Mouse (Mus musculus): ENCODE data around the gene Cnnm2. TPM values are rescaled to one million over a fixed set of nuclear protein-coding genes. Genes with fewer than 3 reads are reported as not detected.
"Not testable (repeated sequence)": the region's sequence is repeated elsewhere in the genome, so short reads cannot be mapped to it uniquely, and the experiment has no call there.

Cnnm2 gene
- total RNA-seq, 1 experiment = 43.2 TPM

DNA sequence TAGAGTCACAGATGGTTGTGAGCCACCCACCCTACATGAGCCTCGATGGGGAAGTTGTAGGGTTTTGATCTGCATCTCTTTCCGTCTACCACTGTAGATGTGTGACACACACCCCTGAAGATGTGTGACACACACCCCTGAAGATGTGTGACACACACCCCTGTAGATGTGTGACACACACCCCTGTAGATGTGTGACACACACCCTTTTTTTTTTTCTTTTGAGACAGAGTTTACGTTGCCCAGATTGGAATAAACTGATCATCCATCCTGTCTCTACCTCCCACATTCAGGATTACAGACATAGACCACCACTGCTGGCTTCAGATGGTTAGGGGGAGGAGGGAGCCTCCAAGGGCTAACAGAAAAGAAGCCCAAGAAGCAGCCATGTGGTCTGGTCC is 32.5 kb upstream of the Cnnm2 start:
- Histone ChIP-seq H3K4me1 (ENCODE audit: control insufficient read depth in 2 of 2, insufficient read depth in 2 of 2, low read length in 2 of 2, poor library complexity in 1 of 2) (no peaks in the 10 kb centered on the region), H3K36me3 (ENCODE audit: control insufficient read depth, insufficient read depth, low read length, poor library complexity, severe bottlenecking) (0 out of 2 replicates have a peak, but pooled peaks cover 2% of the 10 kb centered on the region), H3K4me3 (ENCODE audit: insufficient read depth in 1 of 2, low read depth in 1 of 2, low read length in 2 of 2, poor library complexity in 1 of 2, severe bottlenecking in 1 of 2) (no peak overlapping the region), H3K9ac (ENCODE audit: insufficient read depth, low read depth, low read length, poor library complexity, severe bottlenecking) (no peak overlapping the region), H3K9me3 (ENCODE audit: control insufficient read depth, insufficient read depth, low read depth, low read length) (no peaks in the 10 kb centered on the region), H3K27ac (ENCODE audit: insufficient read depth, low read depth, low read length, poor library complexity, severe bottlenecking) (no peak overlapping the region)
- in situ Hi-C loops (cut with MboI; ENCODE audit: low sequenced_read_pairs in 2 of 2, unreplicated experiment in 2 of 2) = no loop called here
- TF ChIP-seq CHD2 (IDR thresholded peaks at IDR 0.05; ENCODE audit: low read depth, low read length) (no peak), HCFC1 (IDR thresholded peaks at IDR 0.05; ENCODE audit: borderline replicate concordance, insufficient read depth, low read length) (no peak), ZNF384 (IDR thresholded peaks at IDR 0.05; ENCODE audit: low read depth, low read length) (no peak), ZC3H11A (IDR thresholded peaks at IDR 0.05; ENCODE audit: borderline replicate concordance, low read depth, low read length) (no peak), MAFK (IDR thresholded peaks at IDR 0.05; ENCODE audit: insufficient read depth, low read depth, low read length) (no peak)
- no peak for DNase-seq (ENCODE audit: low read depth, low spot score)

DNA sequence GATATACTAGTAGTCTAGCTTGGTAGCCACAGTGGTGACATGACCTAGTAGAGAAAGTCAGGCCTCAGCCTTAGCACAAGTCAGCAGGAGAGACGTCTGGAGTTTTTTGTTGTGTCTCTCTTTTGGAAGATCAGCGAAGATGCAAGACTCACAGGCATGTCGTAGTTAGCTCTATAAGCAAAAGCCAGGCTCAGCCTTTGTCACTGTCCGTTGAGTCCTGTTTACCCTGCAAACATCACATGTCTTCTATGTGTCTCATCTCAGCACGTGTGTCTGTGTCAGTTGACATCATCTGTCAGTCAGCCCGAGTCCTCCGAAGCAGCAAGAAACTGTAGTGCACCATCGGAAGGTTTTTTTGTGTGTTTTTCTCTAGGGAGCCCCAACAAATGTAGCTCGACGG is 30.0 kb upstream of the Cnnm2 start:
- H3K27ac ChIP-seq (ENCODE audit: insufficient read depth, low read depth, low read length, poor library complexity, severe bottlenecking) = no peak overlapping the region
- H3K9ac ChIP-seq (ENCODE audit: insufficient read depth, low read depth, low read length, poor library complexity, severe bottlenecking) = no peak overlapping the region
- TF ChIP-seq HCFC1 (IDR thresholded peaks at IDR 0.05; ENCODE audit: borderline replicate concordance, insufficient read depth, low read length) (no peak), ZNF384 (IDR thresholded peaks at IDR 0.05; ENCODE audit: low read depth, low read length) (no peak), MAFK (IDR thresholded peaks at IDR 0.05; ENCODE audit: insufficient read depth, low read depth, low read length) (no peak), CHD2 (IDR thresholded peaks at IDR 0.05; ENCODE audit: low read depth, low read length) (no peak), ZC3H11A (IDR thresholded peaks at IDR 0.05; ENCODE audit: borderline replicate concordance, low read depth, low read length) (no peak)
- DNase-seq (ENCODE audit: low read depth, low spot score) = no peak
- H3K4me3 ChIP-seq (ENCODE audit: insufficient read depth in 1 of 2, low read depth in 1 of 2, low read length in 2 of 2, poor library complexity in 1 of 2, severe bottlenecking in 1 of 2) = no peak overlapping the region
- no peaks in the 10 kb centered on the region for H3K4me1 ChIP-seq (ENCODE audit: control insufficient read depth in 2 of 2, insufficient read depth in 2 of 2, low read length in 2 of 2, poor library complexity in 1 of 2)
- H3K9me3 ChIP-seq (ENCODE audit: control insufficient read depth, insufficient read depth, low read depth, low read length) = no peaks in the 10 kb centered on the region
- in situ Hi-C loops (cut with MboI; ENCODE audit: low sequenced_read_pairs in 2 of 2, unreplicated experiment in 2 of 2) = loop anchor here in 1 of 2 experiments (5.0 kb wide), 1 partner anchor 54 kb away; no protein-coding TSS in a partner anchor
- H3K36me3 ChIP-seq (ENCODE audit: control insufficient read depth, insufficient read depth, low read length, poor library complexity, severe bottlenecking) = 0 out of 2 replicates have a peak, but pooled peaks cover 2% of the 10 kb centered on the region

DNA sequence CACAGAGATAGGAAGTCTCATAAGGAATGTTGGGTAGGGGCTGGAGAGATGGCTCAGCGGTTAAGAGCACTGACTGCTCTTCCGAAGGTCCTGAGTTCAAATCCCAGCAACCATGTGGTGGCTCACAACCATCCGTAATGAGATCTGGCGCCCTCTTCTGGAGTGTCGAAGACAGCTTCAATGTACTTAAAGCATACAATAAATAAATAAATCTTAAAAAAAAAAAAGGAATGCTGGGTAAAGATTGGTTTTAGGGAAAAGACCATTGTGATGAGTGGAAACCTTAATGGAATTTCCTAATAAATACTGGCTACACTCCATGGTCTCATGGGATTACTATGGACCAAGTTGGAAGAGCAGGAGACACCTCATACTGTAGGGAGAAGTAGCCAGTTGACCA is 28.7 kb upstream of the Cnnm2 start:
- in situ Hi-C loops (cut with MboI; ENCODE audit: low sequenced_read_pairs in 2 of 2, unreplicated experiment in 2 of 2) = loop anchor here in 1 of 2 experiments (5.0 kb wide), 1 partner anchor 55 kb away; no protein-coding TSS in a partner anchor
- not testable (repeated sequence) for H3K27ac ChIP-seq (ENCODE audit: insufficient read depth, low read depth, low read length, poor library complexity, severe bottlenecking); H3K4me1 ChIP-seq (ENCODE audit: control insufficient read depth in 2 of 2, insufficient read depth in 2 of 2, low read length in 2 of 2, poor library complexity in 1 of 2); H3K36me3 ChIP-seq (ENCODE audit: control insufficient read depth, insufficient read depth, low read length, poor library complexity, severe bottlenecking); H3K9me3 ChIP-seq (ENCODE audit: control insufficient read depth, insufficient read depth, low read depth, low read length); H3K4me3 ChIP-seq (ENCODE audit: insufficient read depth in 1 of 2, low read depth in 1 of 2, low read length in 2 of 2, poor library complexity in 1 of 2, severe bottlenecking in 1 of 2); DNase-seq (ENCODE audit: low read depth, low spot score); H3K9ac ChIP-seq (ENCODE audit: insufficient read depth, low read depth, low read length, poor library complexity, severe bottlenecking)

DNA sequence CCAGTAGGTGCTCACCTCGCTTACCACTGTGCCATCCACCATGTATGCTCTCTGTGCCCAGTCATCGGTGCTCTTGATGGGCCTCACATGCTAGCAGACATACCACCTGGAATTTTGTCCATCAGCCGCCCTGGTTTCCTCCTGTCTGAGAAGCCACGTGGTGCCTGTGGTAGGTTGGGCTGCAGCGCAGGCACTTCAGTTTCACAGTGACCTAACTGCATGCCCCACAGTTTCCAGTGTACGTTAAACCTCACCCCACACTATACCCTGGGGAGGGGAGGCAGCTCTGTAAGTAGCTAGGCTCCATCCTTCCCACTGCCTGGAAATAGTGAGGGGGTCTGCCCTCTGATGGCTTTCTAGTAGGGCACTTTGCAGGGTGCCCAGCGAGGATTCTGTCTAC is 27.8 kb upstream of the Cnnm2 start:
- in situ Hi-C loops (cut with MboI; ENCODE audit: low sequenced_read_pairs in 2 of 2, unreplicated experiment in 2 of 2) = loop anchor here in 1 of 2 experiments (5.0 kb wide), 1 partner anchor 56 kb away; no protein-coding TSS in a partner anchor
- TF ChIP-seq ZC3H11A (IDR thresholded peaks at IDR 0.05; ENCODE audit: borderline replicate concordance, low read depth, low read length) (no peak), HCFC1 (IDR thresholded peaks at IDR 0.05; ENCODE audit: borderline replicate concordance, insufficient read depth, low read length) (no peak), ZNF384 (IDR thresholded peaks at IDR 0.05; ENCODE audit: low read depth, low read length) (no peak), CHD2 (IDR thresholded peaks at IDR 0.05; ENCODE audit: low read depth, low read length) (no peak), MAFK (IDR thresholded peaks at IDR 0.05; ENCODE audit: insufficient read depth, low read depth, low read length) (no peak)
- no peak overlapping the region for H3K27ac ChIP-seq (ENCODE audit: insufficient read depth, low read depth, low read length, poor library complexity, severe bottlenecking)

DNA sequence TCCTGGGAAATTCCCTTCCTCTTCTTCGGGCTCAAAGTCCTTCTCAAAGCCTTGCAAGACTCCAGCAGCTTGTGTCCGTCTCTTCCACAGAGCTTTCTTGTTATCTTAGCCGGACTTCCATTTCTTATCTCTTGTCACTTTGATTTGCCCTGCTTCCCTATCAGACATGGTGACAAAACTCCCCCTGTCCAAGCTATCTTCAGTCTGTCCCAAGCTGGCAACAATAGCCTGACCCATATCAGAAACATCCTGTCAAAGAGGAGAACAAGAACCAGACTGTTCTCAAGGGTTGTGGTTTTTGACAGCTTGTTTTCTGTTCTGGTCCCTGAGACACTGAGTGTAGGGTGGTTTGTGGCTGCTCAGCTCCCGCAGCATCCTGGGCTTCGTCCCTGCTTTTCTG is 26.2 kb upstream of the Cnnm2 start:
- Histone ChIP-seq H3K9ac (ENCODE audit: insufficient read depth, low read depth, low read length, poor library complexity, severe bottlenecking) (no peak overlapping the region), H3K36me3 (ENCODE audit: control insufficient read depth, insufficient read depth, low read length, poor library complexity, severe bottlenecking) (peaks cover 6% of the 10 kb centered on the region; the same call in 1 of the 2 replicates), H3K4me1 (ENCODE audit: control insufficient read depth in 2 of 2, insufficient read depth in 2 of 2, low read length in 2 of 2, poor library complexity in 1 of 2) (no peaks in the 10 kb centered on the region), H3K4me3 (ENCODE audit: insufficient read depth in 1 of 2, low read depth in 1 of 2, low read length in 2 of 2, poor library complexity in 1 of 2, severe bottlenecking in 1 of 2) (no peak overlapping the region), H3K27ac (ENCODE audit: insufficient read depth, low read depth, low read length, poor library complexity, severe bottlenecking) (no peak overlapping the region), H3K9me3 (ENCODE audit: control insufficient read depth, insufficient read depth, low read depth, low read length) (no peaks in the 10 kb centered on the region)
- in situ Hi-C loops (cut with MboI; ENCODE audit: low sequenced_read_pairs in 2 of 2, unreplicated experiment in 2 of 2) = no loop called here
- no peak for DNase-seq (ENCODE audit: low read depth, low spot score)
- TF ChIP-seq MAFK (IDR thresholded peaks at IDR 0.05; ENCODE audit: insufficient read depth, low read depth, low read length) (no peak), CHD2 (IDR thresholded peaks at IDR 0.05; ENCODE audit: low read depth, low read length) (no peak), HCFC1 (IDR thresholded peaks at IDR 0.05; ENCODE audit: borderline replicate concordance, insufficient read depth, low read length) (no peak), ZNF384 (IDR thresholded peaks at IDR 0.05; ENCODE audit: low read depth, low read length) (no peak), ZC3H11A (IDR thresholded peaks at IDR 0.05; ENCODE audit: borderline replicate concordance, low read depth, low read length) (no peak)

More for the DNA sequence above, 27.8 kb upstream of the Cnnm2 start:
- H3K4me3 ChIP-seq (ENCODE audit: insufficient read depth in 1 of 2, low read depth in 1 of 2, low read length in 2 of 2, poor library complexity in 1 of 2, severe bottlenecking in 1 of 2) = no peak overlapping the region
- DNase-seq (ENCODE audit: low read depth, low spot score) = no peak
- no peaks in the 10 kb centered on the region for H3K4me1 ChIP-seq (ENCODE audit: control insufficient read depth in 2 of 2, insufficient read depth in 2 of 2, low read length in 2 of 2, poor library complexity in 1 of 2)
- peaks cover 4% of the 10 kb centered on the region; the same call in 1 of the 2 replicates for H3K36me3 ChIP-seq (ENCODE audit: control insufficient read depth, insufficient read depth, low read length, poor library complexity, severe bottlenecking)
- no peak overlapping the region for H3K9ac ChIP-seq (ENCODE audit: insufficient read depth, low read depth, low read length, poor library complexity, severe bottlenecking)
- no peaks in the 10 kb centered on the region for H3K9me3 ChIP-seq (ENCODE audit: control insufficient read depth, insufficient read depth, low read depth, low read length)

Data from ES-E14 (cell line).